Mouse (Mus musculus) testis, adult 2 months (tissue): Measurements from ENCODE around the gene Mon2.

Experiments used
- CTCF ChIP-seq: fragments of 200-500 bp; IDR thresholded peaks from 2 replicates; pipeline ENCODE4 v1.5.1; 2012; ENCODE audit warnings: low read depth, mild to moderate bottlenecking, inconsistent platforms, low read length, moderate library complexity; ENCODE audit not compliant: control insufficient read depth, insufficient read depth, insufficient replicate concordance
- POLR2A ChIP-seq: fragments of 200-500 bp; IDR thresholded peaks from 2 replicates; pipeline ENCODE4 v1.6.1; 2012; ENCODE audit warnings: low read depth, mild to moderate bottlenecking, inconsistent platforms, low read length, moderate library complexity; ENCODE audit not compliant: control insufficient read depth

GRCm38 (mm10) chr10:123063021-123063420, 13.3 kb downstream of the Mon2 start:
- TF ChIP-seq CTCF (no peak), POLR2A (no peak)
